Comparison of ENCODE assay signal across 12 mouse cellular contexts in genomic region chr8:95694631-95695030, GRCm38 (mm10). TPM values are rescaled to one million over a fixed set of nuclear protein-coding genes. Genes with fewer than 3 reads are reported as not detected.
A peak's percentile ranks its signal among the peaks of the same experiment; 100 is the strongest.
DNase-seq lines count a peak whose midpoint lies in the region; ATAC-seq lines count a peak whose summit lies in the region.
"Had no signal": no experiment of that assay in that cellular context is flagged by ENCODE, and none has a peak within 500 bp of the region (broad histone marks: within the 10 kb centered on the region; RNA-seq: fewer than 3 reads in every experiment).

No protein-coding gene starts in this region.

- no peak overlapping the region for H3K27ac ChIP-seq in heart, embryonic 14.5 days (replicated peaks in 1 of 2; ENCODE audit: control insufficient read depth in 1 of 2, insufficient read depth in 1 of 2, low read depth in 2 of 2, low read length in 2 of 2)
- H3K27ac ChIP-seq in embryonic facial prominence, embryonic 14.5 days (replicated peaks; ENCODE audit: low read depth, low read length), result no peak overlapping the region
- H3K27ac ChIP-seq in hindbrain, embryonic 14.5 days, result no peak overlapping the region
- H3K27ac ChIP-seq in neural tube, embryonic 14.5 days (ENCODE audit: low read depth, low read length), result no peak overlapping the region
- H3K27ac ChIP-seq in limb, embryonic 10.5 days, result no peak overlapping the region

- no peak overlapping the region for H3K4me2 ChIP-seq in heart, embryonic 14.5 days (ENCODE audit: low read length)
- H3K4me2 ChIP-seq in embryonic facial prominence, embryonic 14.5 days (ENCODE audit: low read depth, low read length), result no peak overlapping the region
- no peak overlapping the region for H3K4me2 ChIP-seq in hindbrain, embryonic 14.5 days (replicated peaks)
- no peak overlapping the region for H3K4me2 ChIP-seq in neural tube, embryonic 14.5 days (ENCODE audit: low read depth, low read length)

- H3K4me3 ChIP-seq in heart, embryonic 14.5 days (ENCODE audit: control insufficient read depth in 1 of 2, insufficient read depth in 1 of 2, low read depth in 1 of 2, low read length in 2 of 2), result no peak overlapping the region
- H3K4me3 ChIP-seq in embryonic facial prominence, embryonic 14.5 days (ENCODE audit: low read depth, low read length), result no peak overlapping the region
- no peak overlapping the region for H3K4me3 ChIP-seq in hindbrain, embryonic 14.5 days (replicated peaks; ENCODE audit: low read length)
- no peak overlapping the region for H3K4me3 ChIP-seq in neural tube, embryonic 14.5 days (ENCODE audit: low read depth, low read length)
- no peak overlapping the region for H3K4me3 ChIP-seq in limb, embryonic 10.5 days

- H3K36me3 ChIP-seq in heart, embryonic 14.5 days (ENCODE audit: control insufficient read depth, insufficient read depth, low read length), result no peaks in the 10 kb centered on the region
- no peaks in the 10 kb centered on the region for H3K36me3 ChIP-seq in embryonic facial prominence, embryonic 14.5 days (ENCODE audit: control insufficient read depth, insufficient read depth, low read length)
- no peaks in the 10 kb centered on the region for H3K36me3 ChIP-seq in hindbrain, embryonic 14.5 days (replicated peaks; ENCODE audit: control insufficient read depth, insufficient read depth)
- H3K36me3 ChIP-seq in neural tube, embryonic 14.5 days (ENCODE audit: control insufficient read depth, insufficient read depth, low read length), result no peaks in the 10 kb centered on the region
- no peaks in the 10 kb centered on the region for H3K36me3 ChIP-seq in limb, embryonic 10.5 days

- 35% methylated on average over 6 of the region's 6 CpGs for WGBS in heart, embryonic 14.5 days
- 15% methylated on average over 6 of the region's 6 CpGs for WGBS in embryonic facial prominence, embryonic 14.5 days
- 5% methylated on average over 5 of the region's 6 CpGs for WGBS in hindbrain, embryonic 14.5 days
- WGBS in neural tube, embryonic 14.5 days, result 6% methylated on average over 6 of the region's 6 CpGs
- 22% methylated on average over 6 of the region's 6 CpGs for WGBS in limb, embryonic 10.5 days

- intact Hi-C loops in heart, postnatal 14 days (cut with DNase I), result loop anchor here (10.0 kb wide), 1 partner anchor 440 kb away; no protein-coding TSS in a partner anchor

- H3K9me3 ChIP-seq in heart, embryonic 14.5 days (ENCODE audit: control insufficient read depth, low read length), result no peaks in the 10 kb centered on the region
- H3K9me3 ChIP-seq in embryonic facial prominence, embryonic 14.5 days (ENCODE audit: control insufficient read depth, low read length), result no peaks in the 10 kb centered on the region
- no peaks in the 10 kb centered on the region for H3K9me3 ChIP-seq in hindbrain, embryonic 14.5 days (ENCODE audit: control insufficient read depth, low read length)
- H3K9me3 ChIP-seq in neural tube, embryonic 14.5 days (ENCODE audit: control insufficient read depth, low read length), result no peaks in the 10 kb centered on the region
- H3K9me3 ChIP-seq in limb, embryonic 10.5 days (replicated peaks), result no peaks in the 10 kb centered on the region

- no peak for DNase-seq in heart, postnatal 14 days
- DNase-seq in embryonic facial prominence, embryonic 14.5 days (ENCODE audit: low spot score), result no peak
- DNase-seq in hindbrain, embryonic 14.5 days (ENCODE audit: low spot score), result no peak
- no peak for DNase-seq in embryo, embryonic 10.5 days (ENCODE audit: low spot score)
- no peak for DNase-seq in limb, embryonic 10.5 days (ENCODE audit: low spot score)
- DNase-seq: heart, adult 18-20 months; kidney, adult 8-10 months; liver, postnatal 0 days; thymus, adult 2 months had no signal

- ATAC-seq in heart, embryonic 14.5 days (ENCODE audit: insufficient number of reproducible peaks, insufficient read depth, low FRiP score, low read depth), result no peak
- ATAC-seq in embryonic facial prominence, embryonic 14.5 days (ENCODE audit: low read depth), result peak; percentile 37; the same call in 1 of the 2 replicates
- no peak for ATAC-seq in hindbrain, embryonic 14.5 days (ENCODE audit: low FRiP score)
- ATAC-seq in neural tube, embryonic 14.5 days (ENCODE audit: low read depth), result no peak
- ATAC-seq: activated CD4-positive, CD25-positive, alpha-beta regulatory T cell, adult 4 months; liver, postnatal 0 days had no signal

- peak overlapping the region; percentile 44 for H3K9ac ChIP-seq in heart, embryonic 14.5 days (ENCODE audit: low read length)
- H3K9ac ChIP-seq in embryonic facial prominence, embryonic 14.5 days (ENCODE audit: low read depth, low read length), result no peak overlapping the region
- peak overlapping the region; percentile 44 for H3K9ac ChIP-seq in hindbrain, embryonic 14.5 days
- peak overlapping the region; percentile 28; the same call in 1 of the 2 replicates for H3K9ac ChIP-seq in neural tube, embryonic 14.5 days (replicated peaks; ENCODE audit: low read depth, low read length)
- H3K9ac ChIP-seq: liver, postnatal 0 days had no signal

- peaks cover 8% of the 10 kb centered on the region for H3K27me3 ChIP-seq in heart, embryonic 14.5 days (ENCODE audit: control insufficient read depth, insufficient read depth, low read length)
- peaks cover 42% of the 10 kb centered on the region for H3K27me3 ChIP-seq in embryonic facial prominence, embryonic 14.5 days (replicated peaks; ENCODE audit: control insufficient read depth, insufficient read depth, low read length)
- H3K27me3 ChIP-seq in hindbrain, embryonic 14.5 days (ENCODE audit: control insufficient read depth, insufficient read depth, low read length), result no peaks in the 10 kb centered on the region
- H3K27me3 ChIP-seq in neural tube, embryonic 14.5 days (ENCODE audit: control insufficient read depth, insufficient read depth, low read length), result no peaks in the 10 kb centered on the region
- H3K27me3 ChIP-seq in limb, embryonic 10.5 days (ENCODE audit: low read depth, poor library complexity, severe bottlenecking), result peaks cover 54% of the 10 kb centered on the region

- peaks cover 19 to 29% of the 10 kb centered on the region in 2 experiments for H3K4me1 ChIP-seq in heart, embryonic 14.5 days (ENCODE audit: control insufficient read depth in 2 of 2, insufficient read depth in 2 of 2, low read length in 2 of 2)
- H3K4me1 ChIP-seq in embryonic facial prominence, embryonic 14.5 days (ENCODE audit: control insufficient read depth, insufficient read depth, low read length), result no peaks in the 10 kb centered on the region
- H3K4me1 ChIP-seq in hindbrain, embryonic 14.5 days (replicated peaks; ENCODE audit: control insufficient read depth, insufficient read depth, low read length), result peaks cover 18% of the 10 kb centered on the region
- peaks cover 7% of the 10 kb centered on the region; the same call in 1 of the 2 replicates for H3K4me1 ChIP-seq in neural tube, embryonic 14.5 days (ENCODE audit: control insufficient read depth, insufficient read depth, low read length)
- peaks cover 14% of the 10 kb centered on the region for H3K4me1 ChIP-seq in limb, embryonic 10.5 days

RNA-seq across cellular contexts. Expression of gene Ndrg4, which starts 17.9 kb away (rescaled TPM):
- polyA plus RNA-seq in heart, embryonic 14.5 days (2014; fragmentation: Nextera tagmentation; extraction: Ambion mirVana), result 309 and 325 TPM in 2 replicates
- total RNA-seq in heart, postnatal 14 days (2021), result 100 to 1,000 TPM; 314 to 320 TPM
- 44.7 and 53.4 TPM in 2 replicates for polyA plus RNA-seq in embryonic facial prominence, embryonic 14.5 days (2014; fragmentation: Nextera tagmentation; extraction: Ambion mirVana)
- 397 and 490 TPM in 2 replicates for polyA plus RNA-seq in hindbrain, embryonic 14.5 days (2014; fragmentation: Nextera tagmentation; extraction: Ambion mirVana)
- 431 and 486 TPM in 2 replicates for polyA plus RNA-seq in neural tube, embryonic 14.5 days (2014; fragmentation: Nextera tagmentation; extraction: Ambion mirVana)
- 7.6 and 9.7 TPM in 2 replicates for polyA plus RNA-seq in limb, embryonic 10.5 days (2016; fragmentation: Nextera tagmentation; extraction: Ambion mirVana)

RNA-seq across cellular contexts. Expression of gene Setd6, which starts 21.1 kb away (rescaled TPM):
- polyA plus RNA-seq in heart, embryonic 14.5 days (2014; fragmentation: Nextera tagmentation; extraction: Ambion mirVana), result 16.1 and 17.7 TPM in 2 replicates
- total RNA-seq in heart, postnatal 14 days (2021), result 10 to 100 TPM in 1 of 2 experiments, 1 to 10 TPM in 1; 8.5 to 11.6 TPM
- polyA plus RNA-seq in embryonic facial prominence, embryonic 14.5 days (2014; fragmentation: Nextera tagmentation; extraction: Ambion mirVana), result 16.7 and 16.8 TPM in 2 replicates
- polyA plus RNA-seq in hindbrain, embryonic 14.5 days (2014; fragmentation: Nextera tagmentation; extraction: Ambion mirVana), result 27.0 and 31.7 TPM in 2 replicates
- polyA plus RNA-seq in neural tube, embryonic 14.5 days (2014; fragmentation: Nextera tagmentation; extraction: Ambion mirVana), result 30.7 and 31.9 TPM in 2 replicates
- polyA plus RNA-seq in limb, embryonic 10.5 days (2016; fragmentation: Nextera tagmentation; extraction: Ambion mirVana), result 16.7 and 22.6 TPM in 2 replicates
